Mouse (Mus musculus): Measurements from ENCODE around the gene C030005K15Rik.

DNA sequence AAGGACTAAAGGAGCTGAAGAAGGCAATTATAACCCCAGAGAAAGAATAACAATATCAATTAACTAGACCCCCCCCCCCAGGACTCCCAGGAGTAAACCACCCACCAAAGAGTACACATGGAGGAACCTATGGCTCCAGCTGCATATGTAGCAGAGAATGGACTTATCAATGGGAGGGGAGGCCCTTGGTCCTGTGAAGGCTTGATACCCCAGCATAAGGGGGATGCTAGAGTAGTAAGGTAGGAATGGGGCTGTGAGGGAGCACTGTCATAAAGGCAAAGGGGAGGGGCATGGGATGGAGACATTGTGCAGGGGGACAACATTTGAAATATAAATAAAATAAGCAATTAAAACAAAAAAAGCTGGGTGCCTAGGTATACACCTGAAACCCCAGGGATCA, 24.2 kb downstream of the C030005K15Rik start:
- no peak for TF ChIP-seq POLR2A (IDR thresholded peaks at IDR 0.05; ENCODE audit: low read depth, low read length)
- TF ChIP-seq CTCF (IDR thresholded peaks at IDR 0.05; ENCODE audit: extremely low read depth, insufficient read length, insufficient replicate concordance, low read depth, low read length), result no peak

Measured in small intestine, adult 2 months (tissue).